Mouse (Mus musculus) left cerebral cortex, postnatal 14 days (tissue): ENCODE data around the gene C1s1. TPM values are rescaled to one million over a fixed set of nuclear protein-coding genes. Genes with fewer than 3 reads are reported as not detected.
"Not testable (repeated sequence)": the region's sequence is repeated elsewhere in the genome, so short reads cannot be mapped to it uniquely, and the experiment has no call there.

Source experiments
- DNase-seq, 2 experiments: peaks; one replicate each; pipeline ENCODE4 v3.0.0; 2021 to 2022; ENCODE audit warnings: low spot score in 2 of 2, mixed read lengths in 1 of 2
- intact Hi-C: fragments of 180-260 bp; cut with DNase I; formaldehyde crosslinking; loops from one replicate; pipeline ENCODE4 v1.15.1; 2025
- total RNA-seq, 2 experiments: library from RNA; stranded (reverse); gene quantifications; 2 replicates each; pipeline ENCODE4 v1.2.3; 2021

Gene C1s1
- total RNA-seq, 2 experiments from 2014 or later, result 1.4 to 1.6 TPM

GRCm38 (mm10) chr6:124527881-124528280, 14.3 kb downstream of the C1s1 start:
- no peak for DNase-seq
- intact Hi-C loops, result no loop called here

GRCm38 (mm10) chr6:124522082-124522481, 20.1 kb downstream of the C1s1 start:
- intact Hi-C loops, result not testable (repeated sequence)
- DNase-seq, result peak; percentile 26 to 42

- DNase-seq, intact Hi-C loops: not testable (repeated sequence)
Observed at GRCm38 (mm10) chr6:124517733-124518132, 24.4 kb downstream of the C1s1 start.

DNA sequence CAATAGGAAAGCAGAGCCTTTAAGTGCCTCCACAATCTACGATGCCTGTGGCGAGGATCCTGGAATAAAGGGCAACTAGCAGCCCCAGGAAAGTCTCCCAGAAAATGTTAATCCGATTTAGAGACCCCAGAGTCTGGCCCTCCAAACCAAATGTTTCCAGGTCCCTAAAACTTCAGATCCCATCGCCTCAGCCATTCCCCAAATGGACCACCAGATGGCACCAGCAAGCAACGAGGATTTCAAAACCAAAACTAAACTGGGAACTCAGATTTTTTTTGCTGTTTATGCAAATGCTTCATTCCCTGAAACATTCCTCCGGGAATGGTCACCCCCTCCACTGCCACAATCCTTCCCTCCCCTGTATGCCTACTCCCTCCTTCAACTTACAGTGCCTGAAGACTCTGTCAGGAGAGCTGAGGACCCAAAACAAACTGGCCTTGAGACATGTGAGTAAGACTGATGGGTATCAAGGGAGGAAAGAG, 29.8 kb downstream of the C1s1 start, which contains the start of gene C1ra:
Gene C1ra (plus strand): TSS at position 51 of the 482 bp plus-strand sequence.
- peak; percentile 60 to 69 for DNase-seq
- intact Hi-C loops, result no loop called here

- DNase-seq, result no peak
- intact Hi-C loops, result no loop called here
Observed at GRCm38 (mm10) chr6:124511936-124512335, 30.2 kb downstream of the C1s1 start.

DNA sequence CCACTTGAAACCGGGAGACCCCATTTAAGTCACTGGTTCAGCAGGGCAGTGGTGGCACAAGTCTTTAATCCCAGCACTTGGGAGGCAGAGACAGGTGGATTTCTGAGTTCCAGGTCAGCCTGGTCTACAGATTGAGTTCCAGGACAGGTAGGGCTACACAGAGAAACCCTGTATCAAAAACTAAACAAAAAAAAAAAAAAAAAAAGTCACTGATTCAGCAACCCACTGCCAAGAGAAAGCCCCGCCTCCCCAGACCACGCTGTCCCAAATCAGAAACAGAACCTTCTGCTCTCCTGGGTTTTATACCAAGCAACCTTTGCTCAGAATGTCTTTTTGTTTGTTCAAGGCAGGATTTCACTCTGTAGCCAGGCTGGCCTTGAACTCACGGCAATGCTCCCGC, 33.0 kb downstream of the C1s1 start:
- DNase-seq, intact Hi-C loops: not testable (repeated sequence)

DNA sequence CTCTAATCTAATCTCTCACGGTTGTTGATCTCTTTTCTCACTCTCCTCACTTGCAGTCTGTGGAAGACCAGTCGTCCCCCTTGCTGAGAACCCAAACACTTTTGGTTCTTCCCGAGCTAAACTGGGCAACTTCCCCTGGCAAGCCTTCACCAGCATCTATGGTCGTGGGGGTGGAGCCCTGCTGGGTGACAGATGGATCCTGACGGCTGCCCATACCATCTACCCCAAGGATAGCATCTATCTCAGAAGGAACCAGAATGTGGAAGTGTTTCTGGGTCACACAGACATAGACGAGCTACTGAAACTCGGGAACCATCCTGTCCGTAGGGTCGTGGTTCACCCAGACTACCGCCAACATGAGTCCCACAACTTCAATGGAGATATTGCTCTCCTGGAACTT, 33.9 kb downstream of the C1s1 start:
- intact Hi-C loops, result no loop called here

DNA sequence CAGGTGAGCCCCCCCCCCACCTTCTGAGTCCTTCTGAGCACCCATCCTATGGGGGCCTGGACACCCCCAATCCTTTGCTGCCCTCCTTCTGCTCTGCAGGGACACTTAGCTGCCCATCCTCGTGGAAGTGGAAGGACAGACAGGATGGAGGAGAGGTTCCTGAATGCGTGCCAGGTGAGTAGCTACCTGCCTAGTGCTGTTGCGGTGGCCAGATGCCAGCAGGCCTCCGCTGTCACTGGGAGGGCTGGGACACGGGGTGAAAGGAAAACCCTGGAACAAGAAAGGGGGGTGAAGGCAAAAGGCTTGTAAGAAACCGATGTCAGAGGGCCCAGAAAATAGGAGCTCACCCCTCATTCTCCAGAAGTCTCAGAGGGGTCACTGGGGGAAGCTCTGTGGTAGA, 35.2 kb downstream of the C1s1 start:
- intact Hi-C loops, result no loop called here
- DNase-seq, result no peak

More for the DNA sequence above, 33.9 kb downstream of the C1s1 start:
- peak; percentile 22 to 39 for DNase-seq

GRCm38 (mm10) chr6:124505028-124505427, 37.1 kb downstream of the C1s1 start:
- intact Hi-C loops, result no loop called here
- peak in 1 of 2 experiments; percentile 18 for DNase-seq

DNA sequence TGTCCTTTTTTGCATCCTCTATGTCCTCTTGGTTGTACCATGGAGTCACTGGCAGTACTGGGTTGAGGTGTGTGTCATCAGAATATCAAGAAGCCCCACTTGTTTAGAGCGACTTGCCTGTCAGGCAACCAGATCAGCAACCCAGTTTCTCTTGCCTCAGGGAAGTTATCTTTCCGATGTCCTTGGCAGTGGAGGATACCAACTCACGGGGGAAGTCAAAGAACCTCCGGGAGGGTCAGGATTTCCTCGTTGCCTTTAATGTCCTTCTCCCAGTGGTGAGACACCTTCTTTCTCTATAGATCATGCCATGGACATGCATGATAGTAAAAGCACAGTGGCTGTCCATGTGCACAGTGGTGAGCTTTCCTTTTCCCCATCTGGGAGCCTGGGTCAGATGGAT, 40.1 kb downstream of the C1s1 start:
- intact Hi-C loops, result no loop called here
- DNase-seq, result no peak

DNA sequence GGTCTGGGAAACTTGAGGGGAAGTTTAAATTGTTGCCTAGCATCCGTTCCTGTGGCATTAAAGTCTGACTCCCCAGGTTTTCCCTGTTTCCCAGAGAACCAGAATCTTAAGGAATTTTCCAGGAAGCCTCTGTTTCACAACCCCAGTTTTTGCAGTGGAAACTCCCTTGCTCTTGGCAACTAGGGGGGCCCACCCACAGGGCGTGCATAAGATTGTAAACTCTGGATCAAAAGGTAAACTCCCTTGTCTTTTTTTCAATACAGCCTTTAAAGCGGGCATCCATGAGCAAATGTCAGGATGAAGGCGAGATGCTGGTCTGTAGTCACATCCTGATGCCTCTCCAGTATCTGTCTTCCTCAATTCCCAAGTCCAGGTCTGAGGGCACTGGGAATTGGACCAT, 40.7 kb downstream of the C1s1 start:
- no peak for DNase-seq
- intact Hi-C loops, result no loop called here

- intact Hi-C loops, result loop anchor here (10.0 kb wide), 1 partner anchor 145 kb away; no protein-coding TSS in a partner anchor
- DNase-seq, result no peak
Observed at GRCm38 (mm10) chr6:124499914-124500566, 42.1 kb downstream of the C1s1 start.

DNA sequence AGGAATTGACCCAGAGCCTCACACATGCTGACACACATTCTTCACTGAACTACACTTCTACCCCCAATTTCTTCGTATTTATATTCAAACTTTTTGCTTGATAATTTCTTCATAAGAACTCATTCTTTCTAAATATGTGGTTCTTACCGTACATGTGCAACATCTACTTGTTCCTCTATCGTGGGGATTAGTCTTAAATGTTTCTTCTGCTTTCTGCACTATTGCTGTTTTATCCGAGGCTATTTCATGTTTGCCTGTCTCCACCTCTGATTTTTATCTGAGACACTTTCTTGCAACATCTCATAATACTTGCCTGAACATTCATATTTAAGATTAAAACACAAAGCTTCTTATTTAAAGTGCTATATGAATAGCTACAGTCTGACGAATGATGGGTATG, 46.1 kb downstream of the C1s1 start:
- no peak for DNase-seq
- intact Hi-C loops, result loop anchor here (10.0 kb wide), 1 partner anchor 149 kb away; no protein-coding TSS in a partner anchor

- intact Hi-C loops, result loop anchor here (5.0 to 10.0 kb wide), 2 partner anchors 48 to 151 kb away; partner anchors contain the start of gene C1s1
- no peak for DNase-seq
Observed at GRCm38 (mm10) chr6:124493886-124494285, 48.3 kb downstream of the C1s1 start.

GRCm38 (mm10) chr6:124492842-124493561, 49.2 kb downstream of the C1s1 start, which contains the start of gene C1rl:
C1rl (plus strand) TSS chr6:124493113.
- DNase-seq, result peak; percentile 76 to 79
- intact Hi-C loops, result loop anchor here (5.0 to 10.0 kb wide), 2 partner anchors 49 to 152 kb away; partner anchors contain the start of gene C1s1

GRCm38 (mm10) chr6:124491427-124491826, 50.7 kb downstream of the C1s1 start:
- DNase-seq, result no peak
- intact Hi-C loops, result loop anchor here (5.0 to 10.0 kb wide), 2 partner anchors 51 to 153 kb away; partner anchors contain the start of gene C1s1

- intact Hi-C loops, result no loop called here
- DNase-seq, result no peak
Observed at GRCm38 (mm10) chr6:124488952-124489351, 53.2 kb downstream of the C1s1 start.

DNA sequence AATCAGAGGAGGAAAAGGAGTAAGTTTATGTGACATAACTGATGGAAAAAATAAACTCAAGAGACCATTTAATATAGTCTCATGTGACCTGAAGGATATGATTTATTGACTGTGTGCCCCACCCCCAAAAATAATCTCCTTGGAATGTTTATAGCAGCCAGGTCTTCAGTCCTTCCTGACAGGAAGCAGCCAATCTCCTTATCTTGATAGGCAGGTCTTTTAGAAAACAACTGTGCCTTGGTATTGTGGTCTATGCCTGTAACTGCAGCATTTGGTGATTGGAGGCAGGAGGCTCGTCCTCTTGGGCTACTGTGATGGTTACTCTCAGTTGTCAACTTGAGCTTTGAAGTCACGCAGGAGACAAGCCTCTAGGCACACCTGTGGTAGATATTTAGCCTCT, 54.6 kb downstream of the C1s1 start:
- DNase-seq, result no peak
- intact Hi-C loops, result no loop called here

- no peak for DNase-seq
Observed at GRCm38 (mm10) chr6:124485414-124486144, 56.6 kb downstream of the C1s1 start.

DNA sequence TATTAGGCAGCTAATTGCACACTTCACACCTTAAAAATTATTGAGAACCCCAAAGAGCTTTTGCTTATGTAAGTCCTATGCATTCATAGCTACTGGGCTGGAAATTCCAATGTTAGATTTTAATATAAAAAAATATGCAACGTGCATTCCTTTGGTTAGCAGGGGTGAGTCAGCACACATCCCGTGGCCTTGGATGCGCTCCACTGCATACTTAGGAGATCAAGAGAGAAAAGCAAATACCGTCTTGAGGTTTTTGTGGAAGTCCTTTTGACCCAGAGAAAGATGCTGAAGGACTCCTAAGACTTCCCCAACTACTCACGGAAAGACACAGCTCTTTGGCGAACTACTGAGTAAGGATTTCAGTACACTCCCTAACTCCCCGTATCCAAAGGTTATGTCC, 57.3 kb downstream of the C1s1 start:
- DNase-seq, result no peak
- intact Hi-C loops, result no loop called here

More at GRCm38 (mm10) chr6:124485414-124486144, 56.6 kb downstream of the C1s1 start:
- intact Hi-C loops, result no loop called here
